Mouse (Mus musculus) frontal cortex, postnatal 36 days (tissue): ENCODE data around the gene Gm6465.
"Not testable (repeated sequence)": the region's sequence is repeated elsewhere in the genome, so short reads cannot be mapped to it uniquely, and the experiment has no call there.

Experiments
- DNase-seq, 2 experiments: peaks; one replicate each; pipeline ENCODE4 v3.0.0; 2022; ENCODE audit warnings: low spot score in 2 of 2

Gene Gm6465

DNA sequence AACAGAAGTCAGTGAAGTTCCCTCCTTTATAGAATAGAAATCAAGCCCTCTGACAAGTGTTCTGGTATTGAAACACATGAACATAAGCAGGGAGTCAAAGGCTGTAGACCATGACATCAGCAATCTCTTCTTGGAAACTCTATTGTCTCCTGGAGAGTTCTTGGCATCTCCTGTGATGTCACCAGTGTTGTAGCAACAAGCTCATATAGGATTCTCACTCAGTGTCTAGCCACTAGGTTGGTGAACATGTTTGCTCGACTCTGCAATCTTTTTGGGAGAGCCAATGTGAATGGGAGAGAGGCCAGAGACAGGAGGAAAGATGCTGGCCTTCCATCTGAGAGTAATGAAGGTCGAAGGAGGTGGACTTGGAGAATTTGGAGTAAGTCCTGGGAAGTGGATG lies at the start of gene Gm6465:
Gene Gm6465, plus strand, starts transcription at position 301 of the 400 bp plus-strand sequence.
- not testable (repeated sequence) for DNase-seq

- DNase-seq = not testable (repeated sequence)
These were observed 485 bp downstream of the Gm6465 start for GRCm38 (mm10) chr5:11845824-11846223.

DNA sequence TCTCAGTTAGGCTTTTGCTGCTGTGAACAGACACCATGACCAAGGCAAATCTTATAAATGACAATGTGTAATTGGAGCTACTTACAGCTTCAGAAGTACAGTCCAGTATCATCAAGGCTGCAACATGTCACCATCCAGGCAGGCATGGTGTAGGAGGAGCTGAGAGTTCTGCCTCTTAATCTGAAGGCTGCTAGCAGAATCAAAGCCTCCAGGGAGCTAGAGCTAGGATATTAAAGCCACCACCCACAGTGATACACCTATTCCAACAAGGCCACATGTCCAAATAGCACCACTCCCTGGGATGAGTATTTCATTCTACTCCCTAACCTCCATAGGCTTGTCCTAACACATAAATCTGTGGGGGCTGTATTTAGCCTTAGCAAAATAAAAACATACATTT lies 12.6 kb downstream of the Gm6465 start:
- not testable (repeated sequence) for DNase-seq
